Mouse (Mus musculus): ENCODE measurements around the gene Ss18l2.

DNA sequence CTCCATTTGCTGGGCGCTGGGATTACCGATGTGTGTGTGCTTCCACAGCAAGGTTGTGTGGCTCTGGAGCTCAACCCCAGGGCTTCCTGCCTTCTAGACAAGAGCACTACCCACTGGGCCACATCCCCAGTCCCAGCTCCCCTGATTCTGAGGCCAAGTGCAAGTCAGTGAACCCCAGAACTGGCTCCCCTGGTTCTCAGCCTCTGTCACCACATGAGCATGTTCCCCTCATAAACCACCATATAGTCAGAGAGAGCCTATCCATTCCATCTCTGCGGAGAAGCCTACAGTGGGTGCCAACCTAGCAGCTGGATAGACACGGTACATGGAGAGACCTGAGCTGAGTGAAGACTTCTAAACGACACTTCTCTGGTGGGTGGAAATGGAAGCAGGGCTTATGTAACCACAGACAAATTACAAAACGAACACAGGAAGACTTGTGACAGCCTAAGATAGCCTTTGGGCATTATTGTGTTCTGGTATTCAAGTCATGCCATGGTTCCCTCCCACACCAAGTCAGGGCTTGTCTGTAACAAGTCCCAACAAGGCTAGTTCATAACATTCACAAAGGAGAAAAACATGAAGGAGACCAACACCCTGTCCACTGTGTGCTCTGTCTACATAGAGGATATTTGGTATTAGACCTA, 4.0 kb upstream of the Ss18l2 start:
- TF ChIP-seq SIN3A (IDR thresholded peaks at IDR 0.05; ENCODE audit: low read length) (no peak), CTCF (conservative IDR thresholded peaks at IDR 0.05 in 1 of 2, IDR thresholded peaks at IDR 0.05 in 1 of 2; ENCODE audit: low read depth in 2 of 2, low read length in 2 of 2) (no peak), ZNF384 (IDR thresholded peaks at IDR 0.05; ENCODE audit: low read depth, low read length) (no peak), UBTF (IDR thresholded peaks at IDR 0.05; ENCODE audit: low read depth, low read length) (no peak), MAFK (IDR thresholded peaks at IDR 0.05; ENCODE audit: insufficient replicate concordance, low read length) (no peak), POLR2A (IDR thresholded peaks at IDR 0.05; ENCODE audit: low read depth, low read length) (no peak)

All from CH12.LX (cell line).